Mouse (Mus musculus): ENCODE measurements around the gene Zfp984.
"Not testable (repeated sequence)": the region's sequence is repeated elsewhere in the genome, so short reads cannot be mapped to it uniquely, and the experiment has no call there.

The Zfp984 gene

GRCm38 (mm10) chr4:147809292-147809965, at the start of gene Zfp984:
Gene Zfp984 (minus strand): TSS chr4:147809788.
- DNase-seq (ENCODE audit: low read depth, low spot score), result not testable (repeated sequence)

DNA sequence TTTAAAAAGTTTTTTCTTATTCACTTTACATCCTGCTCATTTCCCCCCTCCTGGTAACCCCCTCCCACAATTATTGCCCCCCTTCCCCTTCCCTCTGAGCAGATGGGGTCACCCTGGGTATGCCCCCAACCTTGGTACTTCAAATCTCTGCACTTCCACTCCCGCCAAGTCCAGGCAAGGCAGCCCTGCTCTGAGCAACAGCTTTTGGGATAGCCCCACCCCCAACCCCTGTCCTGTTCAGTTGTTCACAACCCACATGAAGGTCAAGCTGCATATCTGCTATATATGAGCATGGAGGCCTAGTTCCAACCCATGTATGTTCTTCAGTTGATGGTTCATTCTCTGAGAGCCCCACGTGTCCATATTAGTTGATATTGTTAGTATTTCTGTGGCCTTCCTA, 41.2 kb upstream of the Zfp984 start:
- no peak for DNase-seq (ENCODE audit: low read depth, low spot score)

DNA sequence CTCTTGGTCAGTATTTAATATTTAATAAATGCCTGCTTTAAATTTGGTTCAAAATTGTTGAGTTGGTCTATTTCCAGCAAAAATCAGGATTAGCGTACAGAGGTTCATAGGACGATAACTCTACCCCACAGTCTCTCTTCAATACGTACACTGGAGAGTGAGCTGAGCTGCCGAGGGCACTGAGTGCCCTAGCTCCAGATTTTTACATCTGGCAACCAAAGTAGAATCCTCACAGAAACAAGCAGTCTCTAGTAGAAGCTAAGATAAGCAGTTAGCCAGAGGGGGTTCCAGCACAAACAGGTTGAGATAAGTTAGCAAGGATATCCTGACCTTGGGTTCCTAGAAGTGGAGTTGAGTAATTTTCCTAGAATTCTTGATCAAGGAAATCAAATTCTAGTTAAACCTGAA, 39.0 kb upstream of the Zfp984 start:
- no peak for DNase-seq (ENCODE audit: low read depth, low spot score)

DNA sequence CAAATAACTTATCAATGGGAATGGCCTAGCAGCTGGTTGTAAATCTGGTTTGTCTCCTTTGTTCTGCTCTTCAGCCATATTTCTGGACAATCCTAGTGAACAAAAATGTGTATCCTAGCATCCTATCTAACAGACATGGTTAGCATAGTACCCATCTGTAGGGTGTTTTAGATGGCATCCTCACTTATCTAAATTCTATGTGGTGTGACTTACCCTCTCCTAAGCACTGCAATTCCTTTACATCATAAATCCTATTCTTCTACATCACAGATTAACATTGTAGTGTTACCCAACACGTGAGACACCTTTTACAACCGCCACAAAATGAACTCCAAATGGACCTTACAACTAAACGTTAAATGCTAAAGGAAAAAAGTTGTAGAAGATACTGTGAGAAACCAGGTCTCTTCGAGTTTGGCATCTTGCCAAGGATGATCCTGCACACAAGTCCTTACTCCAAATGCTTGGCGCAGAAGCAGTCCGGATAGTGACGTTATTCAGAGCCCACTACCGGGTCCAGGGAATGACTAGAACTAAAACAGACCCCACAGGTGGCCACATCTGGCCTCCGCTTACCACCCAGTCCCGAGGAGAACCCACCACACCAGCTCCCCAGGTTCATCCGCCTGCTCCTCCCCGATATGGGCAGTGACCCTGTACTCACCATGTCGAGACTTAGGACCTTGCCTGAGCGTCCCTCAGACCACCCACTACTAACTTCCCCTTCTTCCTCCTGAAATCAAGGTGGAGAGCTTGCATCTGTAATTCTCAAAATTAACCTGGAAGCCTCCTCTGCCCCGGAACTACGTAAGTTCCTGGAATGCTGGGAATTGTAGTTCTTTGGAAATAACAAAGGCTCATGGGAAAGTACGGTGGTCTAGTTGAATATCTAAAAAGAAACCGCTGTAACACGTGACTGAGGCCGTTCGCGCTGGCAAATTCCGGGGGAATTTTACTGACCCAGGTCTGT, 38.3 kb upstream of the Zfp984 start, which contains the start of gene Zfp933:
Zfp933 (minus strand) TSS at position 753 of the 970 bp plus-strand sequence.
- DNase-seq (ENCODE audit: low read depth, low spot score), result peak; percentile 83

DNA sequence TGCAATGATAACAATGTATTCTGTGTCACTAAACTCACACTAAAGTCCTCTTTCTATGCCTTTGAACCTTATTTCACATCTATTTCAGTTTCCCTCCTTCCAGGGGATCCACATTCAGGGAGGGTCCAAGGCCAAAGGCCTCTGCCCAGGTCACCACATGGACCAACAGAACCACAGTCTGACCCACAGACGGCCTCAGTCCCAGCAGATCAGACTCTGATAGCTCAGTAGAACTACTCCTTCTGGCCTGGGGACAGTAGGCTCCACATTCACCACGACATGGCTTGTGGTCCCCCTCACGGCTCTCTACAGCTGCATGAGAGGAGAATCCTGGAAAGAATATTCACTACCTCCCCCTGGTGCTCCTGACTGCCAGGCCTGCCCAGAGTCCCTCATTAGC, 33.3 kb upstream of the Zfp984 start:
- DNase-seq (ENCODE audit: low read depth, low spot score), result no peak

GRCm38 (mm10) chr4:147839282-147839681, 29.7 kb upstream of the Zfp984 start:
- DNase-seq (ENCODE audit: low read depth, low spot score), result not testable (repeated sequence)

DNA sequence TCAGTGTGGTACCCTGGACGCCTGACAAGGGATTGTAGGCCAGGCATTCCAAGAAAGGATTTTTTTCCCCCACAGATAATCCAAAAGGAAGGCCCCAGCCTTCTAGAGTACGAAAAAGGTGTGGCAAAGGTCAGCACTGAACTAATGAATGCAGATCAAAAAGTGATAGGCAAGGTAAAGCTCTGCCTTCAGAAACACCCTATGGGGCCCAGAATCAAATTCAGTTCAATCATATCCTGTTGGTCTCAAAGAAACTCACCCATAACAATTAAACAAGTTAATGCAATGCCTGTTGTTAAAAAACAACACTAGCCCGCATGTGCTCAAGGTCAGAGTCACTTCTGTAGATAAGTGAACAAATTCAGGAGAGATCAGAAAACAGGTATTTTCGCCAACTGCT, 14.8 kb upstream of the Zfp984 start:
- DNase-seq (ENCODE audit: low read depth, low spot score), result no peak

GRCm38 (mm10) chr4:147821414-147821813, 11.8 kb upstream of the Zfp984 start:
- not testable (repeated sequence) for DNase-seq (ENCODE audit: low read depth, low spot score)

DNA sequence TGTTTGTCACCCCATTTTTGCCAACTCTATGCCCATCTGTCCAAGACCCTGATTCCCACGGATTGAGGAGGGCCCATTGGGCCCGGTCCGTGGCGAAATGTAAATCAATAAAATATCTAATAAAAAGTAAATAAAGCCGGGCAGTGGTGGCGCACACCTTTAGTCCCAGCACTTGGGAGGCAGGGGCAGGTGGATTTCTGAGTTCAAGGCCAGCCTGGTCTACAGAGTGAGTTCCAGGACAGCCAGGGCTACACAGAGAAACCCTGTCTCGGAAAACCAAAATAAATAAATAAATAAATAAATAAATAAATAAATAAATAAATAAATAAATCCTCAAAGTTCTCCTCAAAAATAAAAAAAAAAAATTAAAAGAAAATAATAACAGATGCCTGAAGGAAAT, 10.1 kb upstream of the Zfp984 start:
- DNase-seq (ENCODE audit: low read depth, low spot score), result not testable (repeated sequence)

- no peak for DNase-seq (ENCODE audit: low read depth, low spot score)
These were observed 5.1 kb upstream of the Zfp984 start for GRCm38 (mm10) chr4:147814592-147815167.

DNA sequence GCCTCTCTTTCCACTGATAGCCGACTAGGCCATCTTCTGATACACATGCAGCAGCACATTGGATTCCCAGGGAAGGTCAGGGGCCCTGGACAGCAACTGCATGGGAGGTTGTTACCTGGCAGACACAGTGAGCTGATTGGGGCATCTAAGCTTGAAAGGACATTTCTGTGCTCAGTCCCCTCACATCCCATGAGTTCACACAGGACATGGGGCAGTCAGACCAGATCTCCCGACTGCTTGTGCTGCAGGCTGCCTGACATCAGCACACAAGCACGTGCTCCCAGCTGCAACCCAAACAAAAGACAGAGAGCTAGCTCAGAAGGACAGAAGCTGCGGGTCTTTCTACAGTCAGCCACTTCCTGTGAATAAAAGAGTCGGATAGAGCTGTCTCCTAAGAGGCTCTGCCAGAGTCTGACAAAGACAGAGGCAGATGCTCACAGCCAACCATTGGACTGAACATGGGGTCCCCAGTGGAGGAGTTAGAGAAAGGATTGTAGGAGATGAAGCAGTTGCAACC, 3.7 kb upstream of the Zfp984 start:
- DNase-seq (ENCODE audit: low read depth, low spot score), result no peak

GRCm38 (mm10) chr4:147809966-147810304, 347 bp upstream of the Zfp984 start:
- not testable (repeated sequence) for DNase-seq (ENCODE audit: low read depth, low spot score)

DNA sequence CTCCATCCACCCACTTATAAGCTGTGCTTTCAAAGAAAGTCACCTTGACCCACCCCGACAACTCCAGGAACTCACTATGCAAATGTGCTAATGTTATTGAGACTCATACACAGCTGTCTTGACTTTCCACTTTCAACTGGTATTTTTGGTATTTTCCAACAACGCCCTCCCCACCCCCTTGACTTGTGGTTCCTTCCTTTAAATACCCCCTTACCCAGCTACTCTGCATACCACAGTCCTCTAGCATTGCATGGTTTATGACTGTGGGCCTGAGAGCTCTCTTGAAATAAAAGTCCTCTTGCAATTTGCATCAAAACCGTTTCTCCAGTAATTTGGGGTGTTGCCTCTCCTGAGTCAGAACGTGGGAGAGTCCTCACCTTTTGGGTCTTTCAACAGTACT, 1.1 kb downstream of the Zfp984 start:
- not testable (repeated sequence) for DNase-seq (ENCODE audit: low read depth, low spot score)

DNA sequence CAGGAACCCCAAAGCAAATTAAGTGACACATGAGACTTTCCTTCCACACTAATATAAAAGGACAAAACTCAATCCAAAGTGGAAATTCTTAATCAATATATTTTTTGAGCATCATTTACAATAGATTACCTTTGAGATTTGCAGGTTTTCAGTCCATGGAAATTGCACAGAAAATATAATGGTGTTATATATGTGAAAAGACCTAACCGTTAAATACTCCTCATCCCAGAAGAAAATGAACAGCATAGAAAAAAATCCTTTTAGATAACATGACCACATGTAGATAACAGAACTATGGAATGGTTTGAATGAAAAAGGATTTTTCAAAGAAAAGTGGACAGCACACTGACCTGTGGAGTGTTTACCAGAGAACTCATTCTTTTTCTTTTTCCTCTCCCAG, 14.3 kb downstream of the Zfp984 start:
- not testable (repeated sequence) for DNase-seq (ENCODE audit: low read depth, low spot score)

GRCm38 (mm10) chr4:147794026-147794665, 15.4 kb downstream of the Zfp984 start:
- not testable (repeated sequence) for DNase-seq (ENCODE audit: low read depth, low spot score)

DNA sequence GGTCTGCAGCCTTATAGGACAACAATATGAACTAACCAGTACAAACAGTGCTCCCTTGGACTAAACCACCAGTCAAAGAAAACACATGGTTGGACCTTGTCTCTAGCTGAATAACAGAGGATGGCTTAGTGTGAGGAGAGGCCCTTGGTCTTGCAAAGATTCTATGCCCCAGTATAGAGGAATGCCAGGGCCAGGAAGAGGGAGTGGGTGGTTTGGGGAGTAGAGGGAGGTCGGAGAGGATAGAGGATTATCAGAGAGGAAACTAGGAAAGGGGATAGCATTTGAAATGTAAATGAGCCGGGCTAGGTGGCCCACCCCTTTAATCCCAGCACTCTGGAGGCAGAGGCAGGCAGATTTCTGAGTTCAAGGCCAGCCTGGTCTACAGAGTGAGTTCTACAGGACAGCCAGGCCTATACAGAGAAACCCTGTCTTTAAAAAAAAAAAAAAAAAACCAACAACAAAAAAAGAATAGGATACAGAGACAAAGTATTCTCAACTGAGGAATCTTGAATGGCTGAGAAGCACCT, 16.1 kb downstream of the Zfp984 start:
- not testable (repeated sequence) for DNase-seq (ENCODE audit: low read depth, low spot score)

- not testable (repeated sequence) for DNase-seq (ENCODE audit: low read depth, low spot score)
These were observed 17.9 kb downstream of the Zfp984 start for GRCm38 (mm10) chr4:147791729-147792128.

DNA sequence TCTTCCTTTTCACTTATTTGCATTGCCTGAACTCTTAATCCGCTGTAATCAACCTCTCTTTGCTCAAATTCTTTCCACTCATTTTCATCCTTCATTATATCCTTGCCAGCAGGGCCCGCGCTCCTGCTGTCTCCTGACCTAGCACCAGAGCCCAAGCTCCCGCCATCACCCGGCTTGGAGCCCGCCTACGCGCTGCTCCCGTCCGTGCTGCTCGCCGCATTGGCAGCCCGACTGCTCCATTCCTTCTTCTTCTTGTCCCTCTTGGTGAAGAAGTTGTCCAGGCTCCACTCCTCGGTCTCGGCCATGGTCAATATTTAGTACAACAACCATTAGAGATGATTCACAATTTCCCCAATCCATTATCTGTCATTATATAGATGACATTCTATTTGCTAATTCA, 63.3 kb downstream of the Zfp984 start:
- not testable (repeated sequence) for DNase-seq (ENCODE audit: low read depth, low spot score)

DNA sequence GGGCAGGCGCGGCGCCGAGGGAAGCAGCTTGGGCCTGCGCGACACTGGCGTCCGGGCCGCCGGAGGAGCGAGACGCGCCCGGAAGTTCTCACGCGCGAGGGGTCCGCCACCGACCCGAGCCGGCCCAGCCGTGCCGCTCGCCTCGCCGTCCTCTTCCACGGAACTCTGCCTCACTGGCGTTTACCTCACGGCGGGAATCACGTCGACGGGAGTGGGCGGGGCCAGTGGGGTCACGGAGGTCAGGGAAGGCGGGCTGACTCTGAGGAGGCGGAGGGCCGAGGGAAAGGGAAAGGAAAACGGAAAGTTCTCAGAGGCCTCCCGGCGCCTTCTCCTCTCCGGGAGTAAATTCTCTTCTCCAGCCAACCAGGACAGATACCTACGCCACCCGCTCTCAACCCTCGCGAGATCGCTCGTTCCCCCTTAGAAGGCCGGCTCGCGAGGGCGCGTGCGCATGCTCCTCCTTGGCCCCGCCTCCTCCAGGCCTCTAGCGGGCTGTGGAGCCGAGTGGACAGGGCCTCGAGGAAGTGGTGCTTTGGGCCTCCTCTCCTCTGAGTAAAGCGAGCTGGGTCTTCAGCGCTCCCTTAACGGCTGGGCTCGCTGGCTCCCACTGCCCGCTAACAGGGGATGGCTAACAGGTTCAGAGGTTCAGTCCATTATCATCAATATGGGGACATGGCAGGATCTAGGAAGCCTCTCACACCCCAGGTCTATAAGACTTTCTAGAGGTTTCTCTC, 70.8 kb downstream of the Zfp984 start:
- DNase-seq (ENCODE audit: low read depth, low spot score), result not testable (repeated sequence)
